Mouse (Mus musculus): Measurements from ENCODE around the gene Fbp1.
"Not testable (repeated sequence)": the region's sequence is repeated elsewhere in the genome, so short reads cannot be mapped to it uniquely, and the experiment has no call there.

The Fbp1 gene

GRCm38 (mm10) chr13:62884536-62884935, 3.5 kb downstream of the Fbp1 start:
- DNase-seq (ENCODE audit: low read depth, low spot score): no peak

- DNase-seq (ENCODE audit: low read depth, low spot score): no peak
Measured at GRCm38 (mm10) chr13:62883925-62884324, 4.2 kb downstream of the Fbp1 start.

GRCm38 (mm10) chr13:62883436-62883835, 4.6 kb downstream of the Fbp1 start:
- no peak for DNase-seq (ENCODE audit: low read depth, low spot score)

- DNase-seq (ENCODE audit: low read depth, low spot score): no peak
Measured at GRCm38 (mm10) chr13:62882856-62883255, 5.2 kb downstream of the Fbp1 start.

GRCm38 (mm10) chr13:62881336-62881735, 6.7 kb downstream of the Fbp1 start:
- no peak for DNase-seq (ENCODE audit: low read depth, low spot score)

- no peak for DNase-seq (ENCODE audit: low read depth, low spot score)
Measured at GRCm38 (mm10) chr13:62879831-62880615, 8.1 kb downstream of the Fbp1 start.

GRCm38 (mm10) chr13:62879411-62879810, 8.7 kb downstream of the Fbp1 start:
- DNase-seq (ENCODE audit: low read depth, low spot score): no peak

- DNase-seq (ENCODE audit: low read depth, low spot score): no peak
Measured at GRCm38 (mm10) chr13:62877247-62877646, 10.8 kb downstream of the Fbp1 start.

- no peak for DNase-seq (ENCODE audit: low read depth, low spot score)
Measured at GRCm38 (mm10) chr13:62876111-62876510, 12.0 kb downstream of the Fbp1 start.

- DNase-seq (ENCODE audit: low read depth, low spot score): no peak
Measured at GRCm38 (mm10) chr13:62872252-62872651, 15.8 kb downstream of the Fbp1 start.

- no peak for DNase-seq (ENCODE audit: low read depth, low spot score)
Measured at GRCm38 (mm10) chr13:62870605-62871004, 17.5 kb downstream of the Fbp1 start.

GRCm38 (mm10) chr13:62866817-62867216, 21.3 kb downstream of the Fbp1 start:
- no peak for DNase-seq (ENCODE audit: low read depth, low spot score)

GRCm38 (mm10) chr13:62865651-62866315, 22.3 kb downstream of the Fbp1 start:
- DNase-seq (ENCODE audit: low read depth, low spot score): no peak

- DNase-seq (ENCODE audit: low read depth, low spot score): no peak
Measured at GRCm38 (mm10) chr13:62863771-62864170, 24.3 kb downstream of the Fbp1 start.

- DNase-seq (ENCODE audit: low read depth, low spot score): no peak
Measured at GRCm38 (mm10) chr13:62862875-62863274, 25.2 kb downstream of the Fbp1 start.

- no peak for DNase-seq (ENCODE audit: low read depth, low spot score)
Measured at GRCm38 (mm10) chr13:62860068-62860467, 28.0 kb downstream of the Fbp1 start.

GRCm38 (mm10) chr13:62859251-62859650, 28.8 kb downstream of the Fbp1 start:
- DNase-seq (ENCODE audit: low read depth, low spot score): not testable (repeated sequence)

GRCm38 (mm10) chr13:62857941-62858915, 29.9 kb downstream of the Fbp1 start, which contains the start of gene Fbp2:
Fbp2 (minus strand) TSS chr13:62858422.
- no peak for DNase-seq (ENCODE audit: low read depth, low spot score)

- DNase-seq (ENCODE audit: low read depth, low spot score): no peak
Measured at GRCm38 (mm10) chr13:62856850-62857249, 31.2 kb downstream of the Fbp1 start.

- peak; percentile 71 for DNase-seq (ENCODE audit: low read depth, low spot score)
Measured at GRCm38 (mm10) chr13:62856305-62856675, 31.8 kb downstream of the Fbp1 start.

GRCm38 (mm10) chr13:62855396-62856304, 32.4 kb downstream of the Fbp1 start:
- DNase-seq (ENCODE audit: low read depth, low spot score): no peak

Data from retina, adult 2 months (tissue).